Mouse (Mus musculus) midbrain, embryonic 10.5 days (tissue): ENCODE data around the gene Glt8d1. TPM values are rescaled to one million over a fixed set of nuclear protein-coding genes. Genes with fewer than 3 reads are reported as not detected.

Experiments used
- DNase-seq: peaks from one replicate; pipeline ENCODE4 v3.0.0-alpha.2; 2017; ENCODE audit warnings: low spot score
- H3K27ac ChIP-seq: fragments of 300-500 bp; sonication (generic); replicated peaks from 2 replicates; pipeline ENCODE4 v1.5.1; 2016; ENCODE audit warnings: mild to moderate bottlenecking
- H3K27me3 ChIP-seq: fragments of 300-500 bp; sonication (generic); 2 replicates; pipeline ENCODE4 v1.6.1; 2016; ENCODE audit warnings: low read depth, mild to moderate bottlenecking; ENCODE audit not compliant: poor library complexity, severe bottlenecking
- H3K36me3 ChIP-seq: fragments of 300-500 bp; sonication (generic); 2 replicates; pipeline ENCODE4 v1.6.1; 2016; ENCODE audit warnings: mild to moderate bottlenecking, moderate library complexity
- H3K4me1 ChIP-seq: fragments of 300-500 bp; sonication (generic); 2 replicates; pipeline ENCODE4 v1.6.1; 2016
- H3K4me3 ChIP-seq: fragments of 300-500 bp; sonication (generic); 2 replicates; pipeline ENCODE4 v1.5.1; 2016; ENCODE audit warnings: mild to moderate bottlenecking, moderate library complexity
- H3K9me3 ChIP-seq: fragments of 300-500 bp; sonication (generic); replicated peaks from 2 replicates; pipeline ENCODE4 v1.6.1; 2016; ENCODE audit warnings: mild to moderate bottlenecking
- WGBS: fragments of 180-500 bp; shearing (Covaris S2); methylation state at CpG from one replicate; pipeline ENCODE4 v1.1.7; 2016; 5-methylcytosine and 5-hydroxymethylcytosine counted together
- polyA plus RNA-seq: library from polyadenylated mRNA; unstranded; fragments of >200 nt; fragmentation: Nextera tagmentation; extraction: Ambion mirVana; gene quantifications from 2 replicates; pipeline ENCODE4 v1.2.1, GENCODE M21; 2016

Gene Glt8d1
- polyA plus RNA-seq, 1 experiment from 2014 or later: 52.4 TPM

DNA sequence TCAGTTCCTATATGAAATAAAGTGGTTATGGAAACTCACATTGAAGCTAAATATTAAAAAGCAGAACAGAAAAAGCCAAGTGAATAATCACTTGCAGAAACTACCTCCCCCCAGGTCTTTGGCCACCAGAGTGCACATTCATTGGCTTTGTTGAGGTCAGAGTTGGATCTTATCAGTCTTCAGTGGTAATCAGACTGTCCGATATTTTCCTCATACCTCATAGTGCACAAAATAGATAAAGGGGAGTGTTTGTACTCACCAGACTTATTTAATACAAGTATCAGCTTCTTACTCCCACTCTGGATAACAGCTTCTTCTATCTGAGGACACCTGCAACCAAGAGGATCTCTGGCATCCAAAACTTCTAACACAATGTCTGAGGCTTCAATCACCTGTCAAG is 14.9 kb downstream of the Glt8d1 start:
- Histone ChIP-seq H3K27me3 (no peaks in the 10 kb centered on the region), H3K4me3 (no peak overlapping the region), H3K36me3 (peaks cover 68% of the 10 kb centered on the region), H3K9me3 (no peaks in the 10 kb centered on the region), H3K4me1 (peaks cover 26% of the 10 kb centered on the region), H3K27ac (no peak overlapping the region)
- no peak for DNase-seq
- 89% methylated on average over 1 of the region's 1 CpGs for WGBS

DNA sequence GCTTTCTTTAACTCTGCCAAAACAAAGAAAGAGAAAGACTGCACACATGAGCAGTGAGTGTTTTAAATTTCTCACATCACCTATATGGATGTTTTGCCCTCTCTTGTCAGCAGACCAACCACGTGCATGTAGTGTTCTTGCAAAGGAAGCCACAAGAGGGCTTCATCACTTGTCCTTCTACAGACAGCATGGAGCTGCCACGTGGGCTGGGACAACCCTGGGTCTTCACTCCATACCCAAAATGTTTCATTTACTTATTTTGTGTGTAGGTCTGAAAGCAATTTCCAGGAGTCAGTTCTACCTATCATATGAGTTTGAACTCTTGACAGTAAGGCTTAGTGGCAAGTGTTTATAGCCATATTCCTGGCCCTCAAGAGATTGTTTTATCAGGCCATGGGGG is 16.7 kb downstream of the Glt8d1 start:
- Histone ChIP-seq H3K4me3 (peak overlapping the region; percentile 79), H3K36me3 (peaks cover 66% of the 10 kb centered on the region), H3K27me3 (no peaks in the 10 kb centered on the region), H3K27ac (peak overlapping the region; percentile 99), H3K4me1 (peaks cover 28% of the 10 kb centered on the region), H3K9me3 (no peaks in the 10 kb centered on the region)
- no peak for DNase-seq
- 2% methylated on average over 2 of the region's 2 CpGs for WGBS

DNA sequence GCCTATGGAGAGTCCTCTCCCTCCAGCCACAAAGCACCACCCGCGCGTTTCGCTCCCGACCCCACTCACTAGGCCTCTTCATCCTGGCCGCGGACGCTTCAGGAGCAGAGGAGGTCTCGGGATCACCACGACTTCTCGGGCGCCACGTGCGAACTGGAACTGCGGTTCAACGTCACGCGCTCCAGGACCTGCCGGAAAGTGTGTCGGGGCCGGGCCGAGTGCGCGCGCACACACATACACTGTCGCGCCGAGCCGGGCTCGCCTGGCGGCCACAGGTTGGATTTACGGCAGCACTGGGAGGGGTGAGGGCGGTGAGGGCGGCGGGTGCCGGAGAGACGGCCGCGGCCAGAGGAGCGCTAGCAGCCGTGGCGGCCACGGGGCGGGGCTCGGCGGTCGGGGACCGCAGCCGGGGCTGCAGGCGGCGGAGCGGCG is 17.7 kb downstream of the Glt8d1 start, which contains the start of the genes Pbrm1 and Gnl3:
Gene Pbrm1, plus strand, starts transcription at position 279 of the 432 bp plus-strand sequence.
Gene Gnl3, minus strand, starts transcription at position 293 of the 432 bp plus-strand sequence.
- no peaks in the 10 kb centered on the region for H3K27me3 ChIP-seq
- H3K36me3 ChIP-seq: peaks cover 66% of the 10 kb centered on the region
- no peaks in the 10 kb centered on the region for H3K9me3 ChIP-seq
- under 1% methylated on average over 49 of the region's 53 CpGs for WGBS
- DNase-seq: peak; percentile 97
- H3K4me3 ChIP-seq: peak within 1 kb of the TSS; percentile 79
- H3K27ac ChIP-seq: peak within 1 kb of the TSS; percentile 99
- peaks cover 28% of the 10 kb centered on the region for H3K4me1 ChIP-seq

DNA sequence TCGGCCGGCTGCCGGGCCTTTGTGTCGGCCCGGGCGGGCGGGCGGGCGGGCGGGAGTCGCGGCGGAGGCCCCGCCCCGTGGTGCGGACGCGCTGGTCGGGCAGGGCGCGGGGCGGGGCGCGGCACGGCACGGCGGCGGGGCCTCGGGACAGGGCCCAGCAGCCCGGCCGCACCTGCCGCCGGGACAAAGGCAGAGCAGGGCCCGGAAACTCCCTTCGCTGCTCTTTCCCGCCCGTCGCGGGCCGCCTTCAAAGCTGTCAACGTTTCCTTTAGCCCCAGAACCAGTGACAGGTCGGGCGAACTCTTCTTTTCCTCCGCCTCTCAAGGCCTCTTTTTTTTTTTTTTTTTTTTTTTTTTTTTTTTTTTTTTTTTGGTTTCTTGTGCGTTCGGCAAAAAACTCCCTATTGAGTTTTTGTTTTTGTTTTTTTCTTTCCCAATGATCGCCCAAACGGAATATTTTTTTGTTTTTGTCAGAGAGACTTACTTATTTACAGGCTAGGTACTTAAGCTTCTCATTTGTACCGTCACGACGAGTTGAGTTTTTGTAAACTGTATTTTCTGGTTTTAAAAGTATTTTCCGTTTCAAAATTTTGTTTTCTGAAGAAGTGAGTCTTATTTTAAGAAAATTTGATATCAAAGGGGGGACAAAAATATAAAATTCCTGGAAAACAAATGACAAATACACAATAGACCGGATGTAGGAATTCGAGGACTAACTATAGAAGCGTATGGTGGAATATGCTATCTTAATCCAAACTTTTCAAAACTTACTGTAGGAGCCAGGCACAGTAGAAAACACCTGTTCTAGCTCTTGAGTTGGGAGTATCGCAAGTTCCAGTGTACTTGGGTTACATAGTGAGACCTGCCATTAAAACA is 18.4 kb downstream of the Glt8d1 start:
- peaks cover 66% of the 10 kb centered on the region for H3K36me3 ChIP-seq
- no peaks in the 10 kb centered on the region for H3K9me3 ChIP-seq
- WGBS: 11% methylated on average over 29 of the region's 56 CpGs
- DNase-seq: peak; percentile 85
- H3K27me3 ChIP-seq: no peaks in the 10 kb centered on the region
- peaks cover 28% of the 10 kb centered on the region for H3K4me1 ChIP-seq
- peak overlapping the region; percentile 99 for H3K27ac ChIP-seq
- peak overlapping the region; percentile 79 for H3K4me3 ChIP-seq

DNA sequence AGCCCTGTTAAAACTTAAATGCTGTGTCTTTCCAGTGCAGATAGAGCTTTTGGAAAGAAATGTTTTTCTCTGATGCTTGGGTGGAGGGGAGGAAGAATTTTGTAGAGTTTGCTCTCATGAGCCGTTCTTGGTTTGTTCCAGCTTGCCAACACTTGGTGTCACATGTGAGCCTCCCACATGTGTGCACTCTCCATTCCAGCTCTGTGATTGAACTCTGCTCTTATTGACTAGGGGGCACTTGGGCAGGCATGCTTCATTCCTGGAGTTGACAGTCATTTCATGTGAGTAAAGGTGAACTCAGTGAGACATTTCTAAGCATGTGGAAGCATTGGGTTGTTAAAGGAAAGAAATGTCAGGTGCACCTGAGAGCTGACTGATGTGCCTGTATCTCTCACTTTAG is 21.4 kb downstream of the Glt8d1 start:
- H3K36me3 ChIP-seq: peaks cover 66% of the 10 kb centered on the region

DNA sequence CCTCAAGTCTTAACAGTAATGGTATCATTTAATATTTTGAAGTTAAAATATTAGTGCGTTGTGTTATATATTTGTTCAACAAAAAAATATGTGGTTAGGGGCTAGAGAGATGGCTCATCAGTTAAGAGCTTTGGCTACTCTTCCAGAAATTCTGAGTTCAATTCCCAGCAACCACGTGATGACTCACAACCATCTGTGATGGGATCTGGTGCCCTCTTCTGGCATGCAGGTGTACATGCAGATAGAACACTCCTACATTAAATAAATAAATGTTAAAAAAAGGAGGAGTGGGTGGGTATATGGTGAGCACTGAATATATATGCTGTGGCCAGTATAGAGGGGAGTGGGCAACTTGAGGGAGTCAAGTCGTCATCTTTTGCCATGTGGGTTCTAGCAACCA is 24.6 kb downstream of the Glt8d1 start:
- peaks cover 3% of the 10 kb centered on the region for H3K4me1 ChIP-seq
- no peak for DNase-seq
- peaks cover 94% of the 10 kb centered on the region for H3K36me3 ChIP-seq
- H3K27me3 ChIP-seq: no peaks in the 10 kb centered on the region
- no peaks in the 10 kb centered on the region for H3K9me3 ChIP-seq
- WGBS: 78% methylated on average over 3 of the region's 3 CpGs
- H3K27ac ChIP-seq: no peak overlapping the region
- no peak overlapping the region for H3K4me3 ChIP-seq

More for the DNA sequence above, 21.4 kb downstream of the Glt8d1 start:
- Histone ChIP-seq H3K4me1 (peaks cover 21% of the 10 kb centered on the region), H3K9me3 (no peaks in the 10 kb centered on the region), H3K27me3 (no peaks in the 10 kb centered on the region), H3K4me3 (no peak overlapping the region), H3K27ac (no peak overlapping the region)
- DNase-seq: no peak
- WGBS: 82% methylated on average over 1 of the region's 1 CpGs

DNA sequence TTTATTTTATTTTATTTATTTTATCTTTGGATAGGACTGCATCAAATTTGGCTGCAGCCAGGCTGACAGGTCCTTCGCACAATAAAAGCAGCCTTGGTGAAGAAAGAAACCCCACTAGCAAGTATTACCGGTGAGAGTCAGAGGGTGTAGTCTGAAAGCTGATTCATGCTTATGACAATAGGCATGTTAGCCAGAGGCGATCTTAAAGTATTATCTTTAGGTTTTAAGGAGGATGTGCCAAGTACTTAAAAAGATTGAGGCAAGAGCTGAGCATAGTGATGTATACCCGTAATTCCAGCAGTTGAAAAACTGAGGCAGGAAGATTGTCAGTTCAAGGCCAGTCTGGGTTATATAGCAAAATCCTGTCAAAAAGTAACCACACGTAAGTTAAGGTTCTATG is 44.1 kb downstream of the Glt8d1 start:
- H3K36me3 ChIP-seq: peaks cover 100% of the 10 kb centered on the region

DNA sequence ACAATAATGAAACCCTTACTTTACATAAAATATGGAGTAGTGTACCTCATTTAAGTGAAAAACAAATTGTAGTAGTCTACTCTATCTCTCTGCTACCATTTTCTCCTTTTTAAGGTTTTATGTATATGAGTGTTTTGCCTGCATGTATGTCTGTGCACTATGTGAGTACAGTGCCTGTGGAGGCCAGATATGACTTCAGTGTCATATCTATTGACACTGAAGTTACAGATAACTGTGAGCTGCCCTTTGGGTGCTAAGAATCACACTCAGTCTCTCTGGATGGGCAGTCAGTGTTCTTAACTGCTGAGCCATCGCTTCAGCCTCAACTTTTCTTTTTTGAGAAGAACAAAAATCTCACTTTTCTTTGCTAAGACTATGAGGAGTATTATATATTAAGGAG is 44.6 kb downstream of the Glt8d1 start:
- H3K27ac ChIP-seq: no peak overlapping the region
- H3K4me1 ChIP-seq: no peaks in the 10 kb centered on the region
- WGBS: 93% methylated on average over 1 of the region's 1 CpGs
- H3K36me3 ChIP-seq: peaks cover 100% of the 10 kb centered on the region
- H3K27me3 ChIP-seq: no peaks in the 10 kb centered on the region
- no peak for DNase-seq
- no peaks in the 10 kb centered on the region for H3K9me3 ChIP-seq
- no peak overlapping the region for H3K4me3 ChIP-seq

More for the DNA sequence above, 44.1 kb downstream of the Glt8d1 start:
- no peak for DNase-seq
- Histone ChIP-seq H3K27ac (no peak overlapping the region), H3K4me3 (no peak overlapping the region), H3K4me1 (no peaks in the 10 kb centered on the region), H3K27me3 (no peaks in the 10 kb centered on the region), H3K9me3 (no peaks in the 10 kb centered on the region)
- 93% methylated on average over 5 of the region's 5 CpGs for WGBS

Other genes starting within 250 kb of the Glt8d1 start
- gene Tmem110, start 175.8 kb upstream of the Glt8d1 start, polyA plus RNA-seq: 20.3 and 24.4 TPM in 2 replicates
- 0.19 and 0.46 TPM in 2 replicates for gene Mustn1, start 122.2 kb upstream of the Glt8d1 start, polyA plus RNA-seq
- gene Itih4, start 114.9 kb upstream of the Glt8d1 start, polyA plus RNA-seq: not detected in 2 replicates
- gene Itih3, start 77.6 kb upstream of the Glt8d1 start, polyA plus RNA-seq: 0.53 and 0.59 TPM in 2 replicates
- gene Itih1, start 58.1 kb upstream of the Glt8d1 start, polyA plus RNA-seq: not detected in 2 replicates
- gene Nek4, start 50.0 kb upstream of the Glt8d1 start, polyA plus RNA-seq: 22.7 and 24.7 TPM in 2 replicates
- 274 and 277 TPM in 2 replicates for gene Spcs1, start 272 bp downstream of the Glt8d1 start, polyA plus RNA-seq
- gene Pbrm1, start 17.7 kb downstream of the Glt8d1 start, polyA plus RNA-seq: 158 and 170 TPM in 2 replicates
- gene Gnl3, start 17.8 kb downstream of the Glt8d1 start, polyA plus RNA-seq: 94.0 and 121 TPM in 2 replicates
- gene Smim4, start 127.6 kb downstream of the Glt8d1 start, polyA plus RNA-seq: 63.1 and 64.3 TPM in 2 replicates
- 543 and 572 TPM in 2 replicates for gene Nt5dc2, start 129.7 kb downstream of the Glt8d1 start, polyA plus RNA-seq
- gene Stab1, start 167.2 kb downstream of the Glt8d1 start, polyA plus RNA-seq: 18.0 and 23.7 TPM in 2 replicates
- 0.80 and 1.1 TPM in 2 replicates for gene Tnnc1, start 206.9 kb downstream of the Glt8d1 start, polyA plus RNA-seq
- 391 and 448 TPM in 2 replicates for gene Nisch, start 215.5 kb downstream of the Glt8d1 start, polyA plus RNA-seq
- gene Sema3g, start 216.5 kb downstream of the Glt8d1 start, polyA plus RNA-seq: 0.51 and 1.0 TPM in 2 replicates
- 13.4 and 13.5 TPM in 2 replicates for gene Phf7, start 249.9 kb downstream of the Glt8d1 start, polyA plus RNA-seq